Mouse (Mus musculus) hindlimb bud, embryonic 11.5 days (tissue): ENCODE measurements at regions not wholly inside any gene's neighbourhood (a gene's known extent, or its start where the extent isn't known, plus 50 kb on each side); places are given as distances from the start of the nearest gene placed in this dataset.
A peak's percentile ranks its signal among the peaks of the same experiment; 100 is the strongest.

Experiments
- DNase-seq: peaks from one replicate; pipeline ENCODE4 v3.0.0-alpha.2; 2012; ENCODE audit warnings: low read depth, low spot score; ENCODE audit errors: extremely low spot score

GRCm38 (mm10) chr9:115545178-115545577 is 235.0 kb upstream of the Stt3b start:
- no peak for DNase-seq

- DNase-seq: no peak
Observed at GRCm38 (mm10) chr9:115545792-115546191, 235.6 kb upstream of the Stt3b start.

- no peak for DNase-seq
Observed at GRCm38 (mm10) chr9:115547625-115548325, 237.6 kb upstream of the Stt3b start.

- no peak for DNase-seq
Observed at GRCm38 (mm10) chr9:115548722-115549349, 238.6 kb upstream of the Stt3b start.

GRCm38 (mm10) chr9:115551080-115551479 is 240.9 kb upstream of the Stt3b start:
- no peak for DNase-seq

GRCm38 (mm10) chr9:115551501-115551900 is 241.3 kb upstream of the Stt3b start:
- no peak for DNase-seq

- no peak for DNase-seq
Observed at GRCm38 (mm10) chr9:115558131-115558530, 247.9 kb upstream of the Stt3b start.

GRCm38 (mm10) chr9:115559521-115559920 is 249.3 kb upstream of the Stt3b start:
- DNase-seq: no peak

- DNase-seq: no peak
Observed at GRCm38 (mm10) chr9:115561207-115561606, 251.0 kb upstream of the Stt3b start.

- peak; percentile 31 for DNase-seq
Observed at GRCm38 (mm10) chr9:115562783-115563182, 252.6 kb upstream of the Stt3b start.

GRCm38 (mm10) chr9:115564366-115564765 is 254.1 kb upstream of the Stt3b start:
- no peak for DNase-seq

- no peak for DNase-seq
Observed at GRCm38 (mm10) chr9:115568693-115569334, 258.6 kb upstream of the Stt3b start.

- no peak for DNase-seq
Observed at GRCm38 (mm10) chr9:115570998-115571397, 260.8 kb upstream of the Stt3b start.

GRCm38 (mm10) chr9:115581116-115581515 is 270.9 kb upstream of the Stt3b start:
- DNase-seq: no peak

GRCm38 (mm10) chr9:115583548-115583947 is 273.3 kb upstream of the Stt3b start:
- DNase-seq: no peak

- no peak for DNase-seq
Observed at GRCm38 (mm10) chr9:115584874-115585273, 274.7 kb upstream of the Stt3b start.

GRCm38 (mm10) chr9:115592466-115592865 is 282.2 kb upstream of the Stt3b start:
- no peak for DNase-seq

- DNase-seq: no peak
Observed at GRCm38 (mm10) chr9:115600228-115600627, 290.0 kb upstream of the Stt3b start.

- DNase-seq: no peak
Observed at GRCm38 (mm10) chr9:115600826-115601225, 290.6 kb upstream of the Stt3b start.

- no peak for DNase-seq
Observed at GRCm38 (mm10) chr9:115602772-115603171, 292.6 kb upstream of the Stt3b start.

GRCm38 (mm10) chr9:115604450-115604849 is 294.2 kb upstream of the Stt3b start:
- DNase-seq: no peak
